Mouse (Mus musculus): ENCODE data around the gene Cyp2j7.
"Not testable (repeated sequence)": the region's sequence is repeated elsewhere in the genome, so short reads cannot be mapped to it uniquely, and the experiment has no call there.

The Cyp2j7 gene

DNA sequence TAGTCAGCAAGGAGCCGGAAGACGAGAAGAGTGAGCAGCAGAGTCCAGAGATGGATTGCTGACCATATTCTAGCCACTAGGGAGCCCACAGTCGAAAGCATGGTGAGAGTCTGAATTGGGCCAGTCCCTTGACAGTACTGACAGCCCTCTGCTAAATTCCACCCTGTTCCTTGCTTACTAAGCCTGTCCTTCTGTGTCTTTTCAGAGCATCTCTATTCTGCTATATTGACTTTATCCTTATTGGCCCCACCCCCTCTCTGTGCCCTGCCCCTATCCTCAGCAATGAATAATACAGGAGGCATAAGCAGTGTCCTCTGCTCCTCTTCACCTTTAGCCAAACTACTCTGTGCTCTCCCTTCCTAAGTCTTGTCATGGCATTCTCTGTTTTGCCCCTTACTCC, at the start of gene Cyp2j7:
Gene Cyp2j7, minus strand, starts transcription at position 101 of the 400 bp plus-strand sequence.
- DNase-seq (ENCODE audit: low spot score in 2 of 2): no peak

GRCm38 (mm10) chr4:96276896-96277295, 40.4 kb upstream of the Cyp2j7 start:
- DNase-seq (ENCODE audit: low spot score in 2 of 2): not testable (repeated sequence)

DNA sequence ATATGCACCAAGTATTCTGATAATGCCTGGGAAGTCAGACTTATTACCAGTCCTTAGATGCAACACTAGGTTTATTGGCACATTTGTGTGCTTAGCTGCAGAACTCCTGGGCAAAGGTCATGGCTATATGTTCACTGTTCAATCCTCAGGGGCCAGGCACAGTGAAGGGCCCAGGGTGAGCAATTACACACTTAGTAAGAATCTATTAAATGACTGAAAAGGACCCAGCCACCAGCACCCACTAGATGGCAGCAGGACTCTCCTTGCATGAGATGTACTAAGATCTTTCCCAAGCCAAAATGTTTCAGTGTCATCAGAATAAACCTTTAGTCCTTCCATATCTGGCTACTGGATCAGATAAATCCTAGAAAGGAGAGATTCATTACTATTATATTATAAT, 37.4 kb upstream of the Cyp2j7 start:
- DNase-seq (ENCODE audit: low spot score in 2 of 2): peak; percentile 58 to 64

- DNase-seq (ENCODE audit: low spot score in 2 of 2): no peak
These were observed 39.8 kb downstream of the Cyp2j7 start for GRCm38 (mm10) chr4:96196701-96197100.

GRCm38 (mm10) chr4:96189321-96189720, 47.1 kb downstream of the Cyp2j7 start:
- DNase-seq (ENCODE audit: low spot score in 2 of 2): not testable (repeated sequence)

- not testable (repeated sequence) for DNase-seq (ENCODE audit: low spot score in 2 of 2)
These were observed 47.8 kb downstream of the Cyp2j7 start for GRCm38 (mm10) chr4:96188671-96189070.

DNA sequence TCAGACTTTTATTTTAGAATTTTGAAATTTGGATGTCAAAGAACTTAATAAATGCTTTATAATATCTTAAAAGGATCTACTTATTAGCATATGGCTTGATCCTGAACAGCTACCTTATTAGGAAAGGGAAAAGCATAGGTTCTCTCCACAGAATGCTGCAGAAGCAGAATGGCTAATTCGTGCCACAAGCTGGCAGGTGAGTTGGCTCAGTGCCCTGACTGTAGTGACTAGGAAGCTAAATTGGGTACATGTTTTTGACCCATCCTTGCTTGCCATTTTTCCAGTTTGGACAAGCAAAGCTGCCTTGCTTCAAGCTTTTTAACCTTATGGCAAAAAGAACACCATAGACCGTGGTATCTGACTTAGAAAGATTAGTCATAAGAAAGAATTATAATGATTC, 48.3 kb downstream of the Cyp2j7 start:
- not testable (repeated sequence) for DNase-seq (ENCODE audit: low spot score in 2 of 2)

DNA sequence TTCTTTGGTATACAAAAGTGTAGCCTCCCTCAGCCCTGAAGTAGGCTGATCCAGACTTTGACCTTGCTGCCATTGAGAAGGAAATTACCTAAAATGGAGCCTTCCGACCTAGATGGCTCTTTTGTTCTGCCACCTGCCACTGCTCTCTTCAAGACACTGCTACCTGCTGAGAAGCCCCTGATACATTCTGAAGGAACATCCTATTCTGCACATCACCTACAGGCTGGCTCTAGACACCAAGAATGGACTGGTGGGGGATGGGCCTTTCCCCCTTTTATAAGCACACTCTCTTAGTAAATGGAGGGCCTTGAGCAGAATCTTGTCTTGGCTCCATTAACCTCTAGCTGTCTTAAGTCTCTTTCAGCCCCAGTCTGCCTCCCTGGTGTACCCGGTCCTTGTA, 51.7 kb downstream of the Cyp2j7 start:
- not testable (repeated sequence) for DNase-seq (ENCODE audit: low spot score in 2 of 2)

- DNase-seq (ENCODE audit: low spot score in 2 of 2): no peak
These were observed 73.6 kb downstream of the Cyp2j7 start for GRCm38 (mm10) chr4:96162839-96163238.

DNA sequence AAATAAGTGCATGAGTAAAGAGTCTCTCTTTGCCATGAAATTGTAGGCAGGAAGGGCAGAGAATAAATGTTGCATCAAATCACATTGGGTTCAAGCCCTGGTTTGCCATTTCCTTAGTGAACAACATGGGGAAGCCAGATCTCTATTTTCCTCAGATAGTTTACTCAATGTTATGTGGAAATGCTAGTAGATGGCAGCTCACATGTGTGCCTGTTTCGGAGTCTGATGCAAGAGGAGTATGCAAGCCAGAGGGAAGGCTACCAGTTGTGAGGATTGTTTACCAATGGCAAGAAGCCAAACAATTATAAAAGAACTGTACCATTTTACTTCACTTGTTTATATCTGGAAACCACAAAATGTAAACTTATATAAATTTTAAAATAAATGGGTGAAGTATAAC, 74.9 kb downstream of the Cyp2j7 start:
- DNase-seq (ENCODE audit: low spot score in 2 of 2): no peak
